8 mouse cellular contexts compared by ENCODE assay signal in genomic region chr10:83819266-83819949, GRCm38 (mm10).
DNase-seq lines count a peak whose midpoint lies in the region; ATAC-seq lines count a peak whose summit lies in the region.

No protein-coding gene starts in this region.

- ATAC-seq in CD4-positive, CD25-positive, alpha-beta regulatory T cell, adult 4 months: no peak

- H3K36me3 ChIP-seq in midbrain, embryonic 10.5 days: no peaks in the 10 kb centered on the region

- peak; percentile 46 for DNase-seq in CD4-positive, CD25-positive, alpha-beta regulatory T cell, adult 2 months (ENCODE audit: low read depth, low spot score)
- peak; percentile 92 for DNase-seq in embryo, embryonic 10 days (ENCODE audit: low spot score)
- DNase-seq in gastrocnemius, postnatal 25 days: peak; percentile 52
- DNase-seq in hindlimb bud, embryonic 11.5 days (ENCODE audit: extremely low spot score, low read depth, low spot score): peak; percentile 39
- DNase-seq in left cerebral cortex, adult 8-10 months (ENCODE audit: low spot score in 2 of 2): peak; percentile 56 to 85
- peak; percentile 76 for DNase-seq in midbrain, embryonic 10.5 days (ENCODE audit: low spot score)
- DNase-seq in spleen, adult 12 weeks (ENCODE audit: low spot score): peak; percentile 15

- H3K27me3 ChIP-seq in midbrain, embryonic 10.5 days (ENCODE audit: low read depth, poor library complexity, severe bottlenecking): peaks cover 18% of the 10 kb centered on the region

- H3K9me3 ChIP-seq in midbrain, embryonic 10.5 days (replicated peaks): no peaks in the 10 kb centered on the region

- WGBS in midbrain, embryonic 10.5 days: 12% methylated on average over 13 of the region's 13 CpGs

- H3K4me3 ChIP-seq in midbrain, embryonic 10.5 days: peak overlapping the region; percentile 26

- H3K4me1 ChIP-seq in midbrain, embryonic 10.5 days: peaks cover 14% of the 10 kb centered on the region

- H3K27ac ChIP-seq in midbrain, embryonic 10.5 days (replicated peaks): no peak overlapping the region

Comparison
In these comparisons a context has a peak if more than half of its experiments do, and no peak if none do; other contexts are left out.
1. DNase-seq: peak in every context shown above with its lines; median percentile 92 in embryo, embryonic 10 days; 76 in midbrain, embryonic 10.5 days; 70 in left cerebral cortex, adult 8-10 months; 52 in gastrocnemius, postnatal 25 days; 46 in CD4-positive, CD25-positive, alpha-beta regulatory T cell, adult 2 months; 39 in hindlimb bud, embryonic 11.5 days; 15 in spleen, adult 12 weeks.